Mouse (Mus musculus): ENCODE results near the gene Fsd2.

Fsd2 gene

DNA sequence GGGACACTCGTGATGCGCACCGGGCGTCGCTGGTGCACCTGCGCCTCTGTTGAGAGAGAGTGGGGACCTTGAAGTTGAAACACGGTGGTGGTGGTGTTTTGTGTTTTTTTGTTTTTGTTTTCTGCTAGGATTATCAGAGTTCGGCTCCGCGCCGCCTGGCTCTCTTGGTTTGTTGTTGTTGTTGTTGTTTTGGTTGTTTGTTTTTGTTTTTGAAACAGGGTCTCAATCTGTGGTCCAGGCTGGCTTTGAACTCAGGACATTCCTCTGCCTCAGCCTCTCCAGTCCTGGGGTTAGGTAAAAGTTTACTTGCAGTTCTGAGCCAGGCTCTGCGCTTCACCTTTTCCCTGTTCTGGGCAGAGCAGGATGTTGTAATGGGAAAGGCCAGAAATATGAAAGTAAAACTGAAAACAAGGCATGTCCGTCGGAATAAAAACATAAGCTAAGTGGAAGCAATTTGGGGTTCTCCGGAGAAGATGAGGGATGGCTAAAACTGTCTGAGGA lies 5.2 kb upstream of the Fsd2 start:
- DNase-seq (ENCODE audit: low spot score in 2 of 2), result no peak

DNA sequence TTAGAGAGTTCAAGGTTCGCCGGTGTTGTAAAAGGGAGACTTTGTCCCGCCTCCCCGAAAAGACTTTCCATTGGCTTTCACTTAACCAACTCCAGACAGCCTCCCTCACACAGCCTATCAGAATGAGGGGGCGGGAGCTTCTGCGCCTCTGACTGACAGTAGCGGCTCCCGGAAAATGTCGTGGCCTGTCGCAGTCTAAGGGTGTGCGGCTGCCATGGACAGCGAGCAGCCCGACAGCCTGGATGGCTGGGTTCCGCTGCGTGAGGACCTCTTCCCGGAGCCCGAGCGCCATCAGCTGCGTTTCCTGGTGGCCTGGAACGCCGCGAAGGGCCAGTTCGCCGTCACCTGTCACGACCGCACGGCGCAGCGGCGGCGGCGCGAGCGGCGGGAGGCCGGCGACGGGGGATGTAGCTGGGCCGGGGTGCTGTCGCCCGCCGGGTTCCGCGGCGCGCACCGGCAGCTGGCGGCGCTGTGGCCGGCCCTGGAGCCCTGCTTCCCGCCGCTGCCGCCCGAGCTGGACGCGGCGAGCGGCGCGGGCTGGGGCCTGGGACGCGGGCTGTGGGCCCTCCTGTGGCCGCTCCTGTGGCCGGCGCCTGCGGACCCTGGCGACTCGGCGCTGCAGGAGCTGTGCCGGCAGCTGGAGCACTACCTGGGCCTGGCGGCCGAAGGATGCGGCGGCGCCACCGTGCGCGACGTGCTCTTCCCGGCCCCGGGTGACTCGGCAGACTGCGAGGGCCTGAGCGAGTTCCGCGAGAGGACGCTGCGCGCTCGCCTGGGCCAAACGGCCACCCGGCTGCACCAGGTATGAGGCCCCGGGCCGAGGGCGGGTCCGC lies 4.6 kb upstream of the Fsd2 start, which contains the start of gene Whamm:
Gene Whamm, plus strand, starts transcription at position 159 of the 833 bp plus-strand sequence.
- peak; percentile 85 to 89 for DNase-seq (ENCODE audit: low spot score in 2 of 2)

DNA sequence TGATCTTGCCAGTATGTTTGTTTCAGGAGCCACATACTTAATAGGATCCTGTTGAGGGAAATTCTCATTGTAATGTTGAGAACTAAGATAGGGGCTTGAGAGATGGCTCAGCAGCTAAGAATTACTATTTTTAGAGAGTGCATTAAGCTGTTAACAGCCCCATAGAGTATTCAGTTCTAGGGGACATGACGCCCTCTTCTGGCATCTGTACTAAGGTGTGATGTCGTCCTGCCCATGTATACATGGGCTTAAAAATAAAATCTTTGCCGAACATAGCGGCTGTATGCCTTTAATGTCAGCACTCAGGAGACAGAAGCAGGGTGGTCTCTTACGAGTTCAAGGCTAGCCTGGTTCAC lies 4.0 kb upstream of the Fsd2 start:
- DNase-seq (ENCODE audit: low spot score in 2 of 2), result no peak

DNA sequence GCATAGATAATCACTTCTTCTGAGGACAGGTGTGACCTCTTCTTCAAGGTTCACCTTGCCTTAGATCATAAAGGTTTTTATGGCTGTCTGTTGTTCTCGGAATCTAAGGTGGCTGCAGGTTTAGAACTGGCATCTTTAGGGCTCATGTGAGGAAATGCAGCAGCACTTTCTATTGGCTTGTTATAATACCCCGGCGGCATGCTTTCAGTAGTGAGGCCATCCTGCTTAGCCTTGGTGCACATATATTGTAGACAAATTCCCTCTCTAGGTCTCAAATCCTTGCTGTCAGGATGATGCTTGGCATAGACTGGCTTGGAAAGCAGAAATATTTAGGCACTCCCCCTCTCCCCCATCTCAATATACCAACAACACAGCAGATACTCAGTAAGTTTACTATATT lies 3.5 kb upstream of the Fsd2 start:
- no peak for DNase-seq (ENCODE audit: low spot score in 2 of 2)

DNA sequence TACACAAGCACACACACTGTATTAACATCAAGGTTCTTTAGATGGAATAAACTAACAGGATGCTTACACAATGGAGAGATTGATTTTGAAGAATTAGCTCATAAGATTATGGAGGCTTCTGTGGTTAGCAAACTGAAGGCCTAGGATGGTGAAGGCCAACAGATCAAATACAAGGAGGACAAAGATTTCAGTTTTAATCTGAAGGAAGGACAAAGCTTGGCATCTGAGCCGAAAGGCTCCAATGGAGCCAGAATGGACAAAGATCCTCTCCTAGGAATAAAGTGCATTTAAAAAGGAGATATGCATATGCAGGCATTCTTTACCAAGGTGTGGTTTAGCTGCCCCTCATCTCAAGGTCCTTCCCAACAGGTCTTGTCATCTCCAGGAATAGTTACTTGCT lies 3.1 kb upstream of the Fsd2 start:
- no peak for DNase-seq (ENCODE audit: low spot score in 2 of 2)

DNA sequence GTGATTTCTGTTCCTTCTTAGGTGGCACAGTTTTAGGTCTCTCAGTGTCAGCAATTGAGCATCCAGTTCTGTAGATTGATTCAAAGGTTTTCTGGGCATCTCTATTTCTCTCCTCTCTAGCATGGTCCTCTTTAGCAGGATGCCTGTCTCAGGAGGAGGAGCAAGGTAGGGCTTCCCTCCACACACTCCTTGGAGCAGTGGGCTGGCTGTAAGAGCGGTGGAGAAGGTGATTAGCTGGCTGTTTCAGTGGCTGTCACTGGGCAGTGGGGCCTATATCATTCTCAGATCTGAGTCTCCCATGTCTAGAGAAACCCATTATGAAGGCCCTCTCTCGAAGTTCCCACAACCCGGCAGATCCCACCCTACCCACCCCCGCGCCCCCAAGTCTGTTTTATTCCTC lies 652 bp upstream of the Fsd2 start:
- DNase-seq (ENCODE audit: low spot score in 2 of 2), result no peak

DNA sequence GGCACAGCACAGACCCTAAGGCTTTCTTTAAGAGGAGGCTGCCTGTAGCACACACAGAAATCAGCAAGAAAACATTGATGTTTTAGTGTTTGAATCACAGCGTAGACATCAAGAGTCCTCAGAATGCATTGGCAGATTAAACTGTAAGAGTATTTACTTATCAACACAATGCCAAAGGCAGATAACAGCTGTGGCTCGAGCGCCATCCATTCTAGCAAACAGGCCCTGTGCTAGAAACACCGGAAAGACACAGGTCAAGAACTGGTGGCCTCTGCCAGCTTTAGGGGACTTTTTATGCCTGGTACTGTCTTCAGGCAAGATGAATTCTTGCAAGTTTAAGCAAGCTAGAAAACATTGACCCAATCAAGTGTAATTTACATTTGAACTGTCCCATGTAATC lies 412 bp downstream of the Fsd2 start:
- DNase-seq (ENCODE audit: low spot score in 2 of 2), result no peak

DNA sequence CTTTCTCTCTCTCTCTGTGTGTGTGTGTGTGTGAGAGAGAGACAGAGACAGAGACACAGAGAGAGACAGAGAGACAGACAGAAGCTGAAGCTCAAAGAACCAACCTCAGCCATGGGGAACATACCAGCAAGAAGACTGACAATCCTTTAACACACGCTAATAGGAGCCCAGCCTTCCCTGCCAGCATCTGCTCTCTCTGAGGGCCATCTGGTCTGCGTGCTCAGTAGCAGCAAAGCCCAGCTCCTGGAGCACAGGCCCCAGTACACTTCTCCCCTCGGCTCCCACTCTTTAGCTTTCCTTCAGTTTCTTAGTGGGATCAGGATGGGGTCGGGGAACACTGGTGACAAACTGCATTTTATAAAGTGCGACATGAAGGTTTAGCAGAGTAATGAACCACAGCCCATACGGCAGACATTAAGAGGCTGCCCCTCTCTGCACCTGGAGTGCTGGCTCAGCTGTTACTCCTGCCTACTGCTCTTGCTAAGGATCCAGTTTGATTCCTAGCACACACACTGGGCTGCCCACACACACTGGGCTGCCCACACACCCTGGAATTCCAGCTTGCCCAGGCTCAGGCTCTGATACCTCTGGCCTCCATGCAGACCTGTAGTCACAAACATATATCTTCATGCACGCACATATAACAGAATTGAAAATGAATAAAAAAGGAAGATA lies 1.2 kb downstream of the Fsd2 start:
- no peak for DNase-seq (ENCODE audit: low spot score in 2 of 2)

DNA sequence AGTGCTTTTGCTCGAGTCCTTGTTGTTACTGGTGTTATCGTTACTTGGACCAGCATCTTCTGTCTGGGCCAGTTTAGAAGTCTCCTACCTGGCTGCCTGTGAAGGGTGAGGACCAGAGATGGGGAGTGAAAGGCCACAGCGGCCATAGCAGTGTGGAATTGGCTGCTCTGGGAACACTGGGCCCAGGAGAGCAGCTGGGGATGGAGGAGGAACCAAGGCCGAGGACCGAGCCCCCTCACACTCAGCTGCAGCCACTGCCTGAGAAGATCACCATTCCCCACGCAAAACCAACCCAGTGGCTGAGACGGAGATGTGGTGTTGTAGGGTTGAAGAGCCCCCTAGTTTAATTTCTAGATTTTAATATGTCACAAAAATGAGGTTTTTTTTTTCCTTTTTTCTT lies 2.0 kb downstream of the Fsd2 start:
- no peak for DNase-seq (ENCODE audit: low spot score in 2 of 2)

DNA sequence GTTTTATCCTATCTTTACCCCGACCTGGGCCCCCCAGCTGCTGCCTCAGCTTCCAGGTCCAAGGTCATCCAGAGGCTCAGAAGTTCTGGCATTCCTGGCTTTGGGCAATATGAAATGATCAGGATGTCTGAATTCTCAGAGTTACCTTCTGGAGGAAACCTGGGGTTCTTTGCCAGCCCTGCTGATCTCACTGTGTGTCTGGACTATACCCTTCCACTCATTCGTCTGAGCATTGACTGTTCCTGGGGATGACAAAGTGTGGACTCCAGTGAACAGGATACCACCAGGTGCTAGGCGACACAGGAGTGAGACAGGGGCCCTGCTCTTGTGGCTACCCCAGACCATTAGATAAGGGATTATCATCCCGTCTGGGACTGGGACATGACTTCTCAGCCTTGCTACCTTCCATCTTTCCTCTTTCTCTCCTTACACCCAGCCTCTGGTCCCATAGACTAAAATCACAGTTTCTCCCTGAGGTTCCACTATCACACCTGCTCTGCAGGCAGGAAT lies 3.2 kb downstream of the Fsd2 start:
- no peak for DNase-seq (ENCODE audit: low spot score in 2 of 2)

DNA sequence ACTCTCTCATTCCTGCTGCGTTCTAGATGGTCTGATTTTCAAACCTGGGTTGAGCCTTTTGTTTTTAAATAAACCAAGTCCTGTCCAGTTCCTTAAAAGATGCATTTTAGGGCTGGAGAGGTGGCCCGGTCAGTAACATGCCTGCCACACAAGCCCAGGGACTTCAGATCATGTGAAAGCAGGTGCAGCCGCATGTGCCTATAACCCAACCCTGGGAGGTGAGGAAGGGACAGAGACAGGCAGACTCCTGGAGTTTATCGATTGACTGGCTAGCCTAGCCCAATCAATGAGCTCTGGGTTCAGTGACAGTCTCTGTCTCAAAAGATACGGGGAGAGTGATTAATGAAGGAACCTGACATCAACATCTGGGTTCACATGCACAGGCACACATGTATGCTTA lies 5.5 kb downstream of the Fsd2 start:
- DNase-seq (ENCODE audit: low spot score in 2 of 2), result no peak

DNA sequence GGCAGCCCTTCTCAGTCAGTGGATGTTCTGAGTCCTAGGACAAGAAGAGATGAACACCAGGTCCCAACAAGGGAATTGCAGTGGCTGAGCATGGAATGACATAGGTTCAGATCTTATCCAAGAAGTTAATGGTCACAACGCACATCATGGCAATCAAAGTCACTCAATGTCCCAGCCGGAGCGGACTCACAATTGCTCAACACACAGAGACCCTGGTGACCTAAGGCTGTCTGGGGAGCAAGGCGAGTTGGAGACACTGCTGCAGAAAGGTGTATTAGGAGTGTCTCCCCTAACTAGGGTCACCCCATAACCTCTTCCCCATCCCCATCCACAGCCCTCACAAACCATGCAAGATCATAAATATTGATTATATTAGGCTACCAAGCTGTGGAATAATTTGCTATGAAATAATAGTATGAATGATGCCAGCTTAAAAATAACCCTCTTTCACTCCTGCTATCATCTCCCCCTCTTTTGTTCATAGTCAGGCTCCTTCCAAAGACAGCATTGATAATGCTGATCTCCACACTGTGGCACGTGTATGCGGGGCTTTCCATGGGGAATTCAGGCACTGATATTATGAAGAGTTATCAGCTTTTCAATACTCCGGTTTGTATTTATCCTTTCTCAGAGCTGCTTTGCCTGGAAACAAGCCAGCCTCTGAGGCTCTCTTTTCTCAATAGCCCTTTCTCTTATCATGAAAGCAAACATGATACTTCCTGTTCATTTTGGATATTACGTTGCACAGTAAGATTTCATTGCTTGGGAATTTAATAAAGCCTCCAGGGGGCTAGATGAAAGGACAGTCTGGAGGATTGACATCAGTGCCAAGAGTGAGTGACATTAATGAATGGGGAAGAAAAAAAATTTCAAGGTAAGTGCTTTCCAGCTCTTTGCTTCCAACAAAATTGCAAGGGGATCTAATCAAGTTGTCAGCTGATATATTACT lies 6.4 kb downstream of the Fsd2 start:
- DNase-seq (ENCODE audit: low spot score in 2 of 2), result no peak

DNA sequence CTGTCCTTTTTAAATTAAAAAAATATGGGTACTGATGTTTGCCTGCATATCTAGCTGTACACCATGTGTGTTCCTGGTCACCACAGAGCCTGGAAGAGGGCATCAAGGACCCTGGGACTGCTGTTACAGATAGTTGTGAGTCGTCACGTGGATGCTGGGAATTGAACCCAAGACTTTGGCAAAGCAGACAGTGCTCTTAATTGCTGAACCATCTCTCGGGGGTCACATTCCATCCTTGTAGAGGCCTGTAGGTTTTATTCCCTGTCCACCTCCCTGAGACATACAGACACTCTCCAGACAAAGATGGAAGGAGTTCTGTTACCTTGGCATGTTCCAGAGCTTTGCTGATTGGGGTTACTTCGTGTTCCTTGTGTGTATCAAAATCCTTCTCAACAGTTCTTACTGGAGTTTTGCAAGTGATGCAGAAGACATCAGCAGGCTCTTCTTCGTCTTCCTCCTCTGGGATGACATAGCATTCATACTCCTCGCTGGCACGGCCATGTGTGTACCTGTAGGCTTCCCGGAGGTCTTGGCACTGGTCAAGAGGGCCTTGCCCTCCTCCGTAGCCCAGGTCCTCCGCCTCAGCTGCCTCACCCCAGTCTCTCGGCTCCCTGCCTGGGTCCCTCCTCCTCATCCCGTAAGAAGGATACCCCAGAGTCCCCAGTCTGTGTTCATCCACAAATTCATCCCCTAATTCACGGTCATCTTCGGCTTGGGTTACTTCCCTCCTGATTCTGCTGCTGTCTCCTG lies 7.3 kb downstream of the Fsd2 start:
- DNase-seq (ENCODE audit: low spot score in 2 of 2), result no peak

DNA sequence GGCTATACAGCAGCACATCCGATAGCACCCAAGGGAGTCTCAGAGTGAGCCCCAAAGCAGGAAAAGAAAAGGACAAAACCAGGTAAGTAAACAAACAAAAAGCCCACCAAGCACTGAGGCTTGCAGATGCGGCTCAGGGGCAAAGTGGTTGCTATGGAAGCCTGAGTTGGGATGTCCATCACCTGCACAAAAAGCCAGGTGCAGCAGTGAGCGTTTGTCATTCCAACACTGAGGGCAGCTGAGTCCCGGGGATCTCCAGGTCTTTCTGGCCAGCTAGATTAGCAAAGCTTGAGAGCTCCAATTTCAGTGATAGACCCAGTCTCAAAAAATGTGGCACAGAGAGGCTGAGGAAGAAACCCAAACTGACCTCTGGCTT lies 8.8 kb downstream of the Fsd2 start:
- no peak for DNase-seq (ENCODE audit: low spot score in 2 of 2)

DNA sequence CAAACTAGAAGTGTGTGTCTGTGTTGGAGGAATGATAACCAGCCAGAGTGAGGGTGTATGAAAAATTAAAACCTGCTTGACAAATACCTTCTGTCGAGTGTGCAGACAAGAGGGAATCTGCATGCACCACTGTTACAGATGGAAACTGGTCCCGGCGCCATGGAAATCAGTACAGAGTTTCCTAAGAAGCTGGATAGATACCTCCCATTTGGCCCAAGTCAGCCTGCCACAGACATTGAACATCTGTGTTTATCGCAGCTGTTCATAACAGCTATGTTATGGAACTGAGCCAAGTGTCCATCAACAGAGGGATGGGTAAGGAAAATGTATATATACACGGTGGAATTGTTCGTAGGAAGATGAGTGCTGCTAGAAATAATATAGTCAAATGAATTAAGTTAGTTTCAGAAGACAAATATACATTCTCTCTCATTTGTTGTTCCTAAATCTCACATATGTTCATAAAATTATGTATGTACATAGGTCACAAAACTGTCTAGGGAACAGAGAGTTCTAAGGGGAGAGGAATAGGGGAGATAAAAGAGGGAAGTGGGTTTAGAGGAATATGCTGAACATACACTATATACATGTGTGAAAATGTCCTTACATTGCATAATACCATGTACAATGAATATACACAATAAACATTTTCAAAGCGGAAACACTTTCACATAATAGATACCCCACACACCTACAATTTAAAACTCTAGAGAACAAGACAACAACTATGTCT lies 9.3 kb downstream of the Fsd2 start:
- DNase-seq (ENCODE audit: low spot score in 2 of 2), result no peak

DNA sequence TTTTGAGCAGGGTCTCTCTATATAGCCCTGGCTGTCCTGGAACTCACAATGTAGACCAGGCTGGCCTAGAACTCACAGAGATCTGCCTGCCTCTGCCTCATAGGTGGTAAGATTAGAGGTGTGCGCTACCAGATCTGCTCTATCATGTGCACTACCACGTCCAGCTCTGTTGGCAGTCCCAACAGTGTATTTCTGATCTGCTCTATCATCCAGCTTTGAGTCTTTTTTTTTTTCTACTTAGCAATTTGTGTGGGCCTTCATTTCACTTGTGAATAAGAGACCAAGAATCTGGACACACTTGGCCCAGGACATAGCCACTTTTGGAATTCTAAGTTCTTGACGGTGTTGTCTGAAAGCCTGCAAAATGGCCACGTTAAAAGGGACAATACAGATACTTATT lies 9.9 kb downstream of the Fsd2 start:
- DNase-seq (ENCODE audit: low spot score in 2 of 2), result no peak

DNA sequence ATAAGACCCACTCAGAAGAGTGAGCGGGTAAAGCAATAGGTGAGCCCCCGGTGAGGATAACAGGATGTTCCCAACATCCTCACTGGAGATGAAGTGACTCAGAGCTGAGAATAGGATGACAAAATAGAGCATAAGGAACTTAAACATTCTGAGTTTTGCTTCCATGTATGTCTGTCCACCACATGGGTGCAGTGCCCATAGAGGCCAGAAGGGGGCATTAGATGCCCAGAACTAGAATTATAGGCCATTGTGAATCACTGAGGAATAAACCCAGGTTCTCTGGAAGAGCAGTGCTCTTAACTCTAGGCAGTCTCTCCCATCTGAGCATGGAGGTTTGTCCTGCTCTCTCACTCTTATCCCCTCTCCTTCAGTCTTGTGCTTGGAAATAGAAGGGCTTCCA lies 12.4 kb downstream of the Fsd2 start:
- DNase-seq (ENCODE audit: low spot score in 2 of 2), result no peak

DNA sequence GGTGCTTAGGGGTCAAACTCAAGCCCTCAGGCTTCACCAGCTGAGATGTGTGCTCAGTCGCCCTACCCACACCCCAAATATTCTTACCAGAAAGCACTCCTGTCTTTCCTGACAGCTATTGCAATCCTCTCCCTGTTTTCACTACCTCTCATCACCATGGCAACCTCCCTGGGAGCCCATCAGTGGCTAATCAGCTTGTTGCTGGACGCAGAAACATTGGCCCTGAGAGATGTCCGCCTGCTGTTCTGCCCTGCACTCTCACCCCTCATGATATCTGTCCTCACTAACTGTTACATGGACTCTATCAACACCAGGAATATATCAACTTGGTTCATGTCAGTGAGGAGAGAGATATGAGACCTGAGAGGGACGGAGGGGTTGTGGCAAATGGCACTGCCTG lies 13.2 kb downstream of the Fsd2 start:
- DNase-seq (ENCODE audit: low spot score in 2 of 2), result no peak

DNA sequence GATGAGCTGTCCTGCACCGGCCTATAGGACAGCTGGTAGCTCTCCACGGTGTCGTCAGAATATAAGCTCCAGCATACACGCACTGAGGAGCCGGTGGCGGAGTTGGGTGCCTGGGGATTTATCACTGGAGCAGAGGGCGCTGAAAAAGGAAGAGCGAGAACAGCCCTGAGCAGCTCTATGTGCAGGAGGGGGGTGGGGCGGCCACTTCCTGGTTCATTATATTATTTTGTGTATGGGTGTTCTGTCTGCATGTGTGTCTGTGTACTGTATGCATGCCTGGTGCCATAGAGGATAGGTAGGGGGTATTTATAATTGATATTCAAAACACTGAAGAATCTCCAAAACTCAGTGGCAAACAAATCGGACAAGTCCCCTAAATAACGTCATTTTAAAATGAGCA lies 17.9 kb downstream of the Fsd2 start:
- no peak for DNase-seq (ENCODE audit: low spot score in 2 of 2)

DNA sequence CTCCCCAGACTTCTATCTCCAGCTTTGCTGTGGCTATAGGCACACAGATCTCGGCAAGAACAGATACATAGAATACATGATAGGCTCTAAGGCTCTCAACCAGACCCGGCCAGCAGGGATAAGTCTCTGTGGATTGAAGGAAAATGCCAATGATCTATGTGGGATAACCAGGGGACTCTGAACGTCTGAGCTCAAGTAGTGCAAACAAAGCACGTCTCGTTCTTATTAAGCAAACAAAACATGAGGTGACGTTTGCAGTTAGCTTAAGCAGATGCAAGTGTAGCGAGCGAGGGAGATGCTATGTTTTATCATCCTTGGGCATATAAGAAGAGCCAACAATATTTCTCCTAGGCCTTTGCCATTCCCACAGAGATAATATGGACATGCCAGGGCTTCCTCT lies 23.8 kb downstream of the Fsd2 start:
- DNase-seq (ENCODE audit: low spot score in 2 of 2), result no peak
